Mouse (Mus musculus) kidney, embryonic 15.5 days (tissue): ENCODE data around the gene Smyd3. TPM values are rescaled to one million over a fixed set of nuclear protein-coding genes. Genes with fewer than 3 reads are reported as not detected.

Experiments
- ATAC-seq: fragments of 200-750 bp; cut with Nextera tagmentation; replicated peaks from 2 replicates; pipeline ENCODE4 v1.8.0; 2017; ENCODE audit warnings: moderate TSS enrichment; ENCODE audit not compliant: low FRiP score
- H3K27ac ChIP-seq: fragments of 300-500 bp; sonication (generic); 2 replicates; pipeline ENCODE4 v1.5.1; 2015; ENCODE audit warnings: mild to moderate bottlenecking, inconsistent platforms
- H3K27me3 ChIP-seq: fragments of 300-500 bp; sonication (generic); 2 replicates; pipeline ENCODE4 v1.6.1; 2015; ENCODE audit warnings: inconsistent platforms
- H3K36me3 ChIP-seq: fragments of 300-500 bp; sonication (generic); 2 replicates; pipeline ENCODE4 v1.6.1; 2015; ENCODE audit warnings: inconsistent platforms
- H3K4me1 ChIP-seq: fragments of 300-500 bp; sonication (generic); 2 replicates; pipeline ENCODE4 v1.6.1; 2015; ENCODE audit warnings: inconsistent platforms
- H3K4me2 ChIP-seq: fragments of 300-500 bp; sonication (generic); 2 replicates; pipeline ENCODE4 v1.6.1; 2015; ENCODE audit warnings: moderate library complexity, mild to moderate bottlenecking, inconsistent platforms
- H3K4me3 ChIP-seq: fragments of 300-500 bp; sonication (generic); replicated peaks from 2 replicates; pipeline ENCODE4 v1.5.1; 2015; ENCODE audit warnings: mild to moderate bottlenecking, inconsistent platforms
- H3K9ac ChIP-seq: fragments of 300-500 bp; sonication (generic); 2 replicates; pipeline ENCODE4 v1.6.1; 2015; ENCODE audit warnings: mild to moderate bottlenecking, inconsistent platforms
- H3K9me3 ChIP-seq: fragments of 300-500 bp; sonication (generic); replicated peaks from 2 replicates; pipeline ENCODE4 v1.6.1; 2016; ENCODE audit warnings: inconsistent platforms
- WGBS: fragments of 180-500 bp; shearing (Covaris S2); methylation state at CpG from one replicate; pipeline ENCODE4 v1.1.7; 2015; ENCODE audit warnings: mixed read lengths; 5-methylcytosine and 5-hydroxymethylcytosine counted together
- polyA plus RNA-seq: library from polyadenylated mRNA; unstranded; fragments of >200 nt; fragmentation: Nextera tagmentation; extraction: Ambion mirVana; gene quantifications from 2 replicates; pipeline ENCODE4 v1.2.1, GENCODE M21; 2015

Gene Smyd3
- polyA plus RNA-seq, 1 experiment from 2014 or later, result 21.8 TPM

DNA sequence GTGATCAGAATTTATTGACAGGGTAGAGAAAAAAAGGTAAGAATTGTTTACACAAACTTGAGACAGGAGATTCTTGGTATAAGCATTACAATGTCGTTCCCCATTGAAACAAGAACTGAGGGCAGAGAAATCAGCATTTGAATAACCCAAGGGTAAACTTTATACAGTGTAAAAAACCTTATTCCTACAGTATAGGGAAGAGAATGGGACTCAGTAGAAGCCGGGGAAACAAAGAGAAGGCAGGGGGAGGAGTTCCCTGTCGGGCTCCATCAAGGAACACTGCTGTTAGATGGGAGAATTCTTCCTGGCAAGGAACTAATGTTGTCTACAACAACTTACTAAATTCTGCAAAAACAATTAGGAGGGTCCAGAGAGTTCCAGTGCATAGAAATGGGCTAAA lies 250.9 kb downstream of the Smyd3 start:
- H3K9me3 ChIP-seq, result peaks cover 16% of the 10 kb centered on the region; the same call in 1 of the 2 replicates
- no peak for ATAC-seq
- no peak overlapping the region for H3K9ac ChIP-seq
- no peak overlapping the region for H3K27ac ChIP-seq
- H3K4me2 ChIP-seq, result no peak overlapping the region
- H3K4me3 ChIP-seq, result no peak overlapping the region
- no peaks in the 10 kb centered on the region for H3K27me3 ChIP-seq
- 0 out of 2 replicates have a peak, but pooled peaks cover 4% of the 10 kb centered on the region for H3K36me3 ChIP-seq
- WGBS, result 82% methylated on average over 3 of the region's 3 CpGs
- peaks cover 1% of the 10 kb centered on the region for H3K4me1 ChIP-seq

DNA sequence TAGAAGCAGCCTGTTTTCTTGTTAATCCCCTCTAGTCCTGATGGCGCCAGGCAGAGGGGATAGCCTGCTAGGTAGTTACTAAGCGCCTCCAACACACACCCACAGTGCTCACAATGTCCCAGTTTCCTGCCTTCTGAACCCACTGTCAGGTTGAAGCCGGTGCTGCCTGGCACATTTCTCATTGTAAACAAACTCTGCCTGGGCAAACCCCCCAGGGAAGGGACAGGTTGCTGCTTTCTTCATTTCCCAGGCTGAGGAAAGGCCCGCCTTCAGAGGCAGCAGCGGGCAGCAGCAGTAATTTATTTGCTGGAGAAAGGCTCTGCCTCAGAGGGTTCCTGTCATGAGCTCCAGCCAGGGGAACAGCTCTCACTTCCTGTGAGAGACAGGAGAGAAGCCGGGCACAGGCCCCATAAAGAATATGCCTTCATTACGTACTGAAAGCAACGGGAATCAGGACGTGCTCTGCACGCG lies 256.3 kb downstream of the Smyd3 start:
- Histone ChIP-seq H3K9me3 (no peaks in the 10 kb centered on the region), H3K9ac (no peak overlapping the region)
- 38% methylated on average over 11 of the region's 11 CpGs for WGBS

DNA sequence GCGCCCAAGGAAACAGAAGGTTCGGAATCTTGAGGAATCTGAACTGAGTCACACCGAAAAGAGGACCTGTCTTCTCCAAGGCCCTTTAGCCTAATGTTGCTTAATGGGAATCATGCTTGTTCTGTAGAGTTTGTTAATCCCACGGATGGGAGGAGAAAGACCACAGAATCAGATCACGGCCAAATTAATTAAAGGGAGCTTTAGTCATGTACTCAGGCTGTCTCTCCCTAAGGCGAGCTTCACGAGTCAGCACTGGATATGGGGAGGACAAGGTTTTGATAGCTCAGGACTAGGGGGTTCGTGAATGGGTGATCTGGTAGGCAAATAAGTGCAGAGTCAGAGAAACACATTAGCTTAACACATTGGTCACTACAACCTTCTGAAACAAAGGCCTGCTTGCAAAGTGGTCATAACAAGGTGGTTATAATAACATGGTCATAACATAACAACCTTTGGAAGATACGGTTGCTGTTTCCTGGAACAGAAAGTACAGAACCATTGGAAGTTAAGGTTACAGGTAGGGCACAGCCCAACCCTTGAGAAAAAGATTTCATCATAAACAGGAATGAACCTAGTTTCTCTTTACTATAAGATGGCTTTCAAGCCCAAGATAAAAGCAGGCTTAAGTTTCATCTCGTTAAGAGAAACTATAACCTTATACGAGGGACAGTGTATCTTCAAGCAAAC lies 261.9 kb downstream of the Smyd3 start:
- H3K36me3 ChIP-seq, result no peaks in the 10 kb centered on the region
- peaks cover 3% of the 10 kb centered on the region; the same call in 1 of the 2 replicates for H3K4me1 ChIP-seq
- no peak overlapping the region for H3K9ac ChIP-seq
- H3K9me3 ChIP-seq, result no peaks in the 10 kb centered on the region
- no peak overlapping the region for H3K4me3 ChIP-seq
- H3K27me3 ChIP-seq, result no peaks in the 10 kb centered on the region
- H3K4me2 ChIP-seq, result no peak overlapping the region
- WGBS, result 84% methylated on average over 11 of the region's 11 CpGs
- no peak overlapping the region for H3K27ac ChIP-seq
- no peak for ATAC-seq

More for the DNA sequence above, 256.3 kb downstream of the Smyd3 start:
- 0 out of 2 replicates have a peak, but pooled peaks have one; percentile 33 for ATAC-seq
- Histone ChIP-seq H3K27me3 (no peaks in the 10 kb centered on the region), H3K4me1 (peaks cover 9% of the 10 kb centered on the region), H3K36me3 (no peaks in the 10 kb centered on the region), H3K4me2 (no peak overlapping the region), H3K4me3 (no peak overlapping the region), H3K27ac (no peak overlapping the region)

DNA sequence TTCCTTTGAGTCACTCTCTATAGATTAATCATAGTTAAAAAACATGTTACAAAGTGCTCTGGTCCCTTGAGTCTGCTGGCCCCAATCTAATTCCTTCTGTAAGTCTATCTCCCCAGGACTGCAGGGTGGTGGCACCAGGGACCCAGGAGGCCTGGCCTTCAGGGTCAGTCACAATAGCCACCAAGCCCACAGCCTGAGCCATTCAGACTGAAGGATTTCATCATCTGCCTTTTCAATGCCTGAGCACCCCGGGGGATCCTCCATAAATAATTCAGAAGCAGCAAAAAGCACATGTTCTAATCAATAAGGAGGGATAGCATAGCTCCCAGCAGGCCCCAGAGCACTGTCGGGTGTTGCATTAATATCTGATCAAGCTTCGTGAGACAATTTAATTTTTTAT lies 263.3 kb downstream of the Smyd3 start:
- H3K4me1 ChIP-seq, result peaks cover 5% of the 10 kb centered on the region; the same call in 1 of the 2 replicates
- H3K27me3 ChIP-seq, result no peaks in the 10 kb centered on the region
- H3K9me3 ChIP-seq, result no peaks in the 10 kb centered on the region
- H3K4me3 ChIP-seq, result no peak overlapping the region
- H3K4me2 ChIP-seq, result no peak overlapping the region
- 73% methylated on average over 3 of the region's 3 CpGs for WGBS
- ATAC-seq, result no peak
- no peaks in the 10 kb centered on the region for H3K36me3 ChIP-seq
- H3K9ac ChIP-seq, result no peak overlapping the region
- no peak overlapping the region for H3K27ac ChIP-seq

DNA sequence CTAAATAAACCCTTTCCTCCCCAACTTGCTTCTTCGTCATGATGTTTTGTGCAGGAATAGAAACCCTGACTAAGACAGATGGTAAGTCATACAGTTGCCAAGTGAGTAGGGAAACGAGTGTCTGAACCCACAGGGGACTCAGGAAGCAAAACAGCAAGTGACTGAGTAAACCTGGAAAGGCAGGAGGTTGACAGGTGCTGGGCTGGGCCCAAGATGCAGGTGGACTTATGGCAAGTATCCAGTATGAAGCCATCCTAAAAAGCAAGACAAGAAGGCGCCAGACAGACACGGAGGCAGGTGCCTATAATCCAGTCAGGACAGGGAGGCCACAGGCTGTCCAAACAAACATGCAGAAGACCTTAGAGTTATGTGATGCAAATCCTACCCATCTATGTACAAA lies 265.2 kb downstream of the Smyd3 start:
- Histone ChIP-seq H3K4me3 (no peak overlapping the region), H3K9me3 (no peaks in the 10 kb centered on the region), H3K4me1 (peaks cover 5% of the 10 kb centered on the region; the same call in 1 of the 2 replicates), H3K27ac (no peak overlapping the region), H3K4me2 (no peak overlapping the region), H3K36me3 (no peaks in the 10 kb centered on the region), H3K9ac (no peak overlapping the region), H3K27me3 (no peaks in the 10 kb centered on the region)
- 69% methylated on average over 4 of the region's 4 CpGs for WGBS
- ATAC-seq, result no peak

DNA sequence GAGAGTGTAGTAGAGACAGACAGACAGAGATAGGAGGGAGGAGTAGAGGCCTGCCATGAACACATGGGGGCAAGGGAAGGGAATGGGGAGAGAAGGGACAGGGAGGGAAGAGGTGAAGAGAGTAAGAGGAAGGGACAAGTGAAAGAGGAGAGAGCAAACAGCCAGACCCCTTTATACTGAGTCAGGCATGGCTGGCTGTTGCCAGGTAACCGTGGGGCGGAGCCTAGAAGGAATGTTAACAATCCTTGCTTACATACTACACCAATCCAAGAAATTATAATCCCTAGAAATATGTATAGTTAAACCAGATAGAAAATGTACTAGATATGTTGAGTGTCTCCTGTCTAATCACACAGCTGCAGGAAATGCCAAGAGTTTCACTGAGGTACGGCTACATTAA lies 267.5 kb downstream of the Smyd3 start:
- ATAC-seq, result no peak

DNA sequence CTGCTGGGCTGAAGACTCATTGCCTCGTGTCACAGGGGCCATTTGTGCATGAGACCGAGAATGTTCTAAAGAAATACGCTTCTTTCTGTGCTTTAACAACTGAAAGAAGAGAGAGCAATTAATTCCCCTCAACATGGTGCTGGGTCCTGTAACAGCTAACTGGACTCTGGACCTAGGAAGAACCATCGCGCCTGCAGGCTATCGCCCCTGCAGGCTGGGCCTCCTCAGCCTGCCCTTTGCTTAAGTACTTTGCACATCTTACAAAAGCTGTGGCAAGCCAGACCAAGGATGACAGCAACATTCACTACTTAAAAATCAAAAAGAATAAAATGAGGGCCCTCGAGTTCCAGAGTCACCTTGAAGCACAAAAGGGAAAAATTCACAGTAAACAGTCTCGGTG lies 274.3 kb downstream of the Smyd3 start:
- no peak overlapping the region for H3K9ac ChIP-seq
- H3K9me3 ChIP-seq, result no peaks in the 10 kb centered on the region
- H3K27me3 ChIP-seq, result no peaks in the 10 kb centered on the region
- H3K36me3 ChIP-seq, result no peaks in the 10 kb centered on the region
- H3K4me2 ChIP-seq, result no peak overlapping the region
- 79% methylated on average over 8 of the region's 8 CpGs for WGBS
- H3K4me1 ChIP-seq, result no peaks in the 10 kb centered on the region
- H3K4me3 ChIP-seq, result no peak overlapping the region
- H3K27ac ChIP-seq, result no peak overlapping the region
- no peak for ATAC-seq

More for the DNA sequence above, 267.5 kb downstream of the Smyd3 start:
- no peaks in the 10 kb centered on the region for H3K36me3 ChIP-seq
- H3K27me3 ChIP-seq, result no peaks in the 10 kb centered on the region
- 91% methylated on average over 3 of the region's 3 CpGs for WGBS
- no peak overlapping the region for H3K4me3 ChIP-seq
- H3K9ac ChIP-seq, result no peak overlapping the region
- no peak overlapping the region for H3K4me2 ChIP-seq
- no peaks in the 10 kb centered on the region for H3K9me3 ChIP-seq
- H3K4me1 ChIP-seq, result peaks cover 5% of the 10 kb centered on the region; the same call in 1 of the 2 replicates
- H3K27ac ChIP-seq, result no peak overlapping the region

DNA sequence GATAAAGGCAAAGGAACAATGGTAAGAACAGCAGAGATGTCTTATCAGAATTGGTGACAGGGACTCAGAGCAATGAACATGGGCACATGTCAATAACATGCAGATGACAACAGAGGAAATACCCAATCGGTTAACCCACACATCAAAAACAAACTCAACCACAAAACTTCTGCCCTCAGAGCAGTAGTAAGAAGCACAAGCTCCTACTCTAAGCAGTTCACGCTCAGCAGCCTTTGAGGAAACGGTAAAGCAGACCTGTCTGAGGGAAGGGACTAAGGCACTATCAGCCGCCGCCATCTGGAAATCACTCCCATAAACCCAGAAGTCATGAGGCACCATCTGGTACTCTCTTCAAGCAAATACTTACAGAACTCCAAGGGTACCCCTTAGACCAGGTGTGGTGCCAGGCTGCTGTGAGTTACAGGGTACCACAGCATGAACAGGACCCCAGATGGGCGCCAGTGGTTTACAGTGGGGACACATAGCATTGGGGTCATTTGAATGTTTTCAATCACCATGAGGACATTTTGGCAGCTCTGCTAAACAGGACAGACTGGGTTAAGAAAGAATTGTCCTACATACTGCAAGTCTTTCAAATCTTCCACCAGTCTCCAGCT lies 277.1 kb downstream of the Smyd3 start:
- Histone ChIP-seq H3K36me3 (no peaks in the 10 kb centered on the region), H3K4me1 (peaks cover 17% of the 10 kb centered on the region), H3K27ac (no peak overlapping the region), H3K4me3 (no peak overlapping the region), H3K9ac (no peak overlapping the region), H3K4me2 (no peak overlapping the region), H3K9me3 (no peaks in the 10 kb centered on the region), H3K27me3 (no peaks in the 10 kb centered on the region)
- 75% methylated on average over 6 of the region's 6 CpGs for WGBS
- no peak for ATAC-seq

DNA sequence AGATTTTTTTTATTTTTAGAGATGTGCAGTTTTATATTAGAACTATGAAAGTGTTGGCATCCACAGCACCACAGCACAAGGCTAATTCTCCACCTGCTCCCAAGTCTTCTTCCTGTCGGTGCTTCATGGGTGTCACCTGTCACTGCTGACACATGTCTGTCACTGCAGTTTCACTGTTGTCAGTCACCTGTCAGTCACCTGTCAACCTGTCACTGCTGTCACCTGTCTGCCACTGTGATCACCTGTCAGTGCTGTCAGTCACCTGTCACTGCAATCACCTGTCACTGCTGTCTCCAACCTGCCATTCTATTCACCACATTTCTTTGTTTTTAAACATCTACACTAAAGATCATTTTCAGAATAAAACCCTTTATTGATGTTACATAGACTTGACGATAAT lies 279.2 kb downstream of the Smyd3 start:
- ATAC-seq, result no peak

DNA sequence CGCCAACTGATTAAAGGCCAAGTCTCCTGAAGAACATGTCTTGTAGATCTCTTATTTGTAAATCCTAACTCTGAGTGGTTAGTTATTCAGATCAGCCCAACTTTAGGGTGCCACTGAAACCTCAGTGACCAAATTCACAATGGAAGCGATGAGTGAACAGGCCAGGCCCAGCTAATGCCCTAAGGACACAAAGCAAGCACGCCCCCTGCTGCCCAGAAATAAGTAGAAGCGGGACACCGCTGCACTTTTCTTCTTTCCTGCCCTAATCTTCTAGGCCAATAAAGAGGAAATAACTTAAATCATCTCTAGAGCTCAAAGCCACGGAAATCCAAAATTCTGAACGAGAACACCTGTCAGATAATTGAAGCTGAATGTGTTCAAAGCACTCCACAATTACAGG lies 279.9 kb downstream of the Smyd3 start:
- Histone ChIP-seq H3K4me3 (no peak overlapping the region), H3K27ac (no peak overlapping the region), H3K36me3 (no peaks in the 10 kb centered on the region), H3K4me2 (no peak overlapping the region), H3K27me3 (no peaks in the 10 kb centered on the region), H3K4me1 (peaks cover 20% of the 10 kb centered on the region), H3K9me3 (no peaks in the 10 kb centered on the region), H3K9ac (no peak overlapping the region)
- no peak for ATAC-seq
- WGBS, result 47% methylated on average over 7 of the region's 7 CpGs

More for the DNA sequence above, 279.2 kb downstream of the Smyd3 start:
- no peak overlapping the region for H3K4me3 ChIP-seq
- H3K27ac ChIP-seq, result no peak overlapping the region
- WGBS, result 92% methylated on average over 2 of the region's 2 CpGs
- no peaks in the 10 kb centered on the region for H3K27me3 ChIP-seq
- no peaks in the 10 kb centered on the region for H3K9me3 ChIP-seq
- H3K4me2 ChIP-seq, result no peak overlapping the region
- H3K36me3 ChIP-seq, result no peaks in the 10 kb centered on the region
- H3K9ac ChIP-seq, result no peak overlapping the region
- peaks cover 20% of the 10 kb centered on the region for H3K4me1 ChIP-seq

DNA sequence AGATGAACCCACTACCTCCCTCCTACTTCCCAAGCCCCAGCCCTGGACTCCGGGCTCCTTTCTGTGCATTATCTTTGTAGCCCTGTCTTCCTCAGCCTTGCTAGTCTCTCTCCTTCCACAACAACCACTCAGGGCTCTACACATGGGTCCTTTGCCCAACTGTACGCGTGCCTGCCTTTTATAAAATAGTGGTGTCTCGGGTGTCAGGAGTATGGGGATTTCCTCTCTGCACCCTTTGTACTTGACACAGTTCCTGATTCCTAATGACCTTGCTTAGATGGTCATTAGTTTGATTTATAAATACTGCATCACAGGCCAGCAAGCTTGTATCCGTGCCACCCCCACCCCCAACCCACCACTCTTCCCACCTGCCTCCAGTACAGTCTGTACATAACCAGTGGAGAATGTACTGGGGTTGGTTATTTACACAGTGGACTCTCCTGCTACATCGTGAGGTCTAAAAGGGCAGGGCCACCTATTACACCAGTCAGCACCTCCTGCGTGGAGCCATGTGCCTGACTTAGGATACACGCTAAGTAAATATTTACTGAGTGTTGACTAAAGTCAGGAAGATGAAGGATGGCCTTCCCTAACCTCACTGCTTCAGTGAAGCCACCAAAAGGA lies 281.5 kb downstream of the Smyd3 start:
- Histone ChIP-seq H3K27ac (peak overlapping the region; percentile 56), H3K4me2 (no peak overlapping the region), H3K4me3 (no peak overlapping the region), H3K27me3 (no peaks in the 10 kb centered on the region), H3K9ac (no peak overlapping the region), H3K4me1 (peaks cover 33% of the 10 kb centered on the region), H3K9me3 (no peaks in the 10 kb centered on the region), H3K36me3 (no peaks in the 10 kb centered on the region)
- WGBS, result 30% methylated on average over 8 of the region's 8 CpGs
- ATAC-seq, result peak; percentile 86
